Mouse (Mus musculus) CH12.LX (cell line): ENCODE results near the gene Rrbp1.

Experiments used
- CTCF ChIP-seq, 2 experiments: IDR thresholded peaks in 1 of 2; conservative IDR thresholded peaks in 1 of 2; 2 replicates each; pipeline ENCODE4 v1.5.1; 2011 to 2012; ENCODE audit warnings: low read depth in 2 of 2, low read length in 2 of 2, improper control_type of control experiment in 1 of 2, inconsistent platforms in 1 of 2, mild to moderate bottlenecking in 1 of 2, moderate library complexity in 1 of 2
- EP300 ChIP-seq: IDR thresholded peaks from 2 replicates; pipeline ENCODE4 v1.6.1; 2011; ENCODE audit warnings: low read length, improper control_type of control experiment
- IRF4 ChIP-seq: IDR thresholded peaks from 2 replicates; pipeline ENCODE4 v1.6.1; 2014; ENCODE audit warnings: low read depth, mild to moderate bottlenecking, inconsistent platforms, low read length, improper control_type of control experiment
- KAT2A ChIP-seq: IDR thresholded peaks from 2 replicates; pipeline ENCODE4 v1.6.1; 2012; ENCODE audit warnings: low read length, improper control_type of control experiment, inconsistent platforms; ENCODE audit not compliant: insufficient replicate concordance
- MAFK ChIP-seq: IDR thresholded peaks from 2 replicates; pipeline ENCODE4 v1.6.1; 2011; ENCODE audit warnings: low read length, improper control_type of control experiment; ENCODE audit not compliant: insufficient replicate concordance
- NRF1 ChIP-seq: IDR thresholded peaks from 2 replicates; pipeline ENCODE4 v1.6.1; 2014; ENCODE audit warnings: low read depth, mild to moderate bottlenecking, inconsistent platforms, low read length, improper control_type of control experiment, moderate library complexity
- POLR2A ChIP-seq: IDR thresholded peaks from 2 replicates; pipeline ENCODE4 v1.6.1; 2011; ENCODE audit warnings: low read depth, mild to moderate bottlenecking, improper control_type of control experiment, low read length
- SIN3A ChIP-seq: IDR thresholded peaks from 2 replicates; pipeline ENCODE4 v1.6.1; 2012; ENCODE audit warnings: low read length, improper control_type of control experiment, inconsistent platforms
- ZKSCAN1 ChIP-seq: IDR thresholded peaks from 2 replicates; pipeline ENCODE4 v1.6.1; 2012; ENCODE audit warnings: low read depth, inconsistent platforms, low read length, improper control_type of control experiment, borderline replicate concordance
- ZMIZ1 ChIP-seq: IDR thresholded peaks from 2 replicates; pipeline ENCODE4 v1.6.1; 2012; ENCODE audit warnings: low read depth, mild to moderate bottlenecking, inconsistent platforms, low read length, improper control_type of control experiment

- TF ChIP-seq MAFK = no peak
- TF ChIP-seq SIN3A = no peak
- TF ChIP-seq NRF1 = no peak
- TF ChIP-seq EP300 = no peak
- TF ChIP-seq CTCF (conservative IDR thresholded peaks at IDR 0.05 in 1 of 2, IDR thresholded peaks at IDR 0.05 in 1 of 2; ENCODE audit: low read depth in 2 of 2, low read length in 2 of 2) = no peak
- no peak for TF ChIP-seq POLR2A
- no peak for TF ChIP-seq KAT2A
- TF ChIP-seq ZMIZ1 = no peak
- no peak for TF ChIP-seq IRF4
- no peak for TF ChIP-seq ZKSCAN1
Observed at GRCm38 (mm10) chr2:143973161-143973560, 37.9 kb downstream of the Rrbp1 start.
